ENCODE assay signal across 7 mouse cellular contexts in genomic region chr12:55301472-55302300, GRCm38 (mm10). TPM values are rescaled to one million over a fixed set of nuclear protein-coding genes. Genes with fewer than 3 reads are reported as not detected.
DNase-seq lines count a peak whose midpoint lies in the region; ATAC-seq lines count a peak whose summit lies in the region.

No protein-coding gene starts in this region.

- H3K27me3 ChIP-seq in hindbrain, embryonic 10.5 days (ENCODE audit: insufficient read depth, poor library complexity, severe bottlenecking): no peaks in the 10 kb centered on the region
- H3K27me3 ChIP-seq in midbrain, embryonic 10.5 days (ENCODE audit: low read depth, poor library complexity, severe bottlenecking): no peaks in the 10 kb centered on the region

- peaks cover 7% of the 10 kb centered on the region; the same call in 1 of the 2 replicates for H3K9me3 ChIP-seq in hindbrain, embryonic 10.5 days
- peaks cover 2% of the 10 kb centered on the region; the same call in 1 of the 2 replicates for H3K9me3 ChIP-seq in midbrain, embryonic 10.5 days (replicated peaks)

- peak; percentile 13 for DNase-seq in spleen, adult 12 weeks (ENCODE audit: low spot score)
- no peak for DNase-seq in spleen, postnatal 4 days (ENCODE audit: low spot score in 2 of 2)
- DNase-seq in hindbrain, embryonic 10.5 days (ENCODE audit: low spot score): peak; percentile 25
- peak; percentile 24 for DNase-seq in midbrain, embryonic 10.5 days (ENCODE audit: low spot score)
- DNase-seq in ovary, adult 18-20 months (ENCODE audit: low spot score): no peak
- no peak for DNase-seq in cerebellum, adult 18-20 months

- ATAC-seq in common myeloid progenitor, adult 5-6 weeks (replicated peaks; ENCODE audit: low read depth, poor library complexity, severe bottlenecking): peak; percentile 20; the same call in 1 of the 2 replicates

- 52% methylated on average over 11 of the region's 11 CpGs for WGBS in hindbrain, embryonic 10.5 days
- 52% methylated on average over 11 of the region's 11 CpGs for WGBS in midbrain, embryonic 10.5 days

- H3K4me3 ChIP-seq in hindbrain, embryonic 10.5 days: peak overlapping the region; percentile 64
- peak overlapping the region; percentile 71 for H3K4me3 ChIP-seq in midbrain, embryonic 10.5 days

- H3K27ac ChIP-seq in hindbrain, embryonic 10.5 days: peak overlapping the region; percentile 97
- peak overlapping the region; percentile 97 for H3K27ac ChIP-seq in midbrain, embryonic 10.5 days (replicated peaks)

- peaks cover 29% of the 10 kb centered on the region for H3K4me1 ChIP-seq in hindbrain, embryonic 10.5 days (replicated peaks)
- peaks cover 34% of the 10 kb centered on the region for H3K4me1 ChIP-seq in midbrain, embryonic 10.5 days

- peaks cover 50% of the 10 kb centered on the region for H3K36me3 ChIP-seq in hindbrain, embryonic 10.5 days
- H3K36me3 ChIP-seq in midbrain, embryonic 10.5 days: peaks cover 46% of the 10 kb centered on the region

RNA-seq across cellular contexts. Expression of gene Ppp2r3c, which starts 1.1 kb away (rescaled TPM):
- total RNA-seq in common myeloid progenitor, adult 5-6 weeks (2017): 26.4 and 32.9 TPM in 2 replicates
- 21.5 and 23.7 TPM in 2 replicates for polyA plus RNA-seq in hindbrain, embryonic 10.5 days (2016; fragmentation: Nextera tagmentation; extraction: Ambion mirVana)
- polyA plus RNA-seq in midbrain, embryonic 10.5 days (2016; fragmentation: Nextera tagmentation; extraction: Ambion mirVana): 24.2 and 26.6 TPM in 2 replicates

RNA-seq across cellular contexts. Expression of gene 1110008L16Rik, which starts 2.3 kb away (rescaled TPM):
- 35.7 and 59.6 TPM in 2 replicates for total RNA-seq in common myeloid progenitor, adult 5-6 weeks (2017)
- polyA plus RNA-seq in hindbrain, embryonic 10.5 days (2016; fragmentation: Nextera tagmentation; extraction: Ambion mirVana): 15.7 and 16.5 TPM in 2 replicates
- 14.3 and 15.1 TPM in 2 replicates for polyA plus RNA-seq in midbrain, embryonic 10.5 days (2016; fragmentation: Nextera tagmentation; extraction: Ambion mirVana)

Comparison
In these comparisons a context has a peak if more than half of its experiments do, and no peak if none do; other contexts are left out.
1. DNase-seq: peak in spleen, adult 12 weeks (single experiment), hindbrain, embryonic 10.5 days (single experiment) and midbrain, embryonic 10.5 days (single experiment); none in spleen, postnatal 4 days (0 of 2), ovary, adult 18-20 months (single experiment) and cerebellum, adult 18-20 months (0 of 2).